ENCODE assay signal across 12 mouse cellular contexts in genomic region chr4:154908490-154908889, GRCm38 (mm10). TPM values are rescaled to one million over a fixed set of nuclear protein-coding genes. Genes with fewer than 3 reads are reported as not detected.
"Had no signal": no experiment of that assay in that cellular context is flagged by ENCODE, and none has a peak within 500 bp of the region (broad histone marks: within the 10 kb centered on the region; RNA-seq: fewer than 3 reads in every experiment).

No protein-coding gene starts in this region.

- H3K9me3 ChIP-seq: intestine, embryonic 15.5 days; kidney, embryonic 15.5 days; lung, embryonic 15.5 days; megakaryocyte, embryonic 14.5 days; neural tube, embryonic 12.5 days; neural tube, embryonic 15.5 days had no signal

- H3K27me3 ChIP-seq: intestine, embryonic 15.5 days; kidney, embryonic 15.5 days; lung, embryonic 15.5 days; neural tube, embryonic 12.5 days had no signal

- H3K4me2 ChIP-seq: midbrain, embryonic 11.5 days had no signal

- H3K27ac ChIP-seq: left cerebral cortex, adult 2 months; neural tube, embryonic 12.5 days; neural tube, embryonic 15.5 days had no signal

- H3K36me3 ChIP-seq: intestine, embryonic 15.5 days; kidney, embryonic 15.5 days; lung, embryonic 15.5 days; neural tube, embryonic 12.5 days; neural tube, embryonic 15.5 days had no signal

- H3K4me3 ChIP-seq: intestine, embryonic 15.5 days; left cerebral cortex, adult 2 months; lung, embryonic 15.5 days; megakaryocyte, embryonic 14.5 days; neural tube, embryonic 12.5 days; neural tube, embryonic 15.5 days had no signal

- H3K9ac ChIP-seq: intestine, embryonic 15.5 days; neural tube, embryonic 12.5 days; neural tube, embryonic 15.5 days had no signal

RNA-seq across cellular contexts. Expression of gene Tnfrsf14, which starts 19.9 kb away (rescaled TPM):
- polyA plus RNA-seq: midbrain, embryonic 14.5 days; midbrain, postnatal 0 days had no signal

RNA-seq across cellular contexts. Expression of gene Mmel1, which starts 39.1 kb away (rescaled TPM):
- polyA plus RNA-seq: limb, embryonic 11.5 days; stomach, postnatal 0 days had no signal
